Mouse (Mus musculus) thymus, adult 2 months (tissue): ENCODE data around the gene BC055324. TPM values are rescaled to one million over a fixed set of nuclear protein-coding genes. Genes with fewer than 3 reads are reported as not detected.
A peak's percentile ranks its signal among the peaks of the same experiment; 100 is the strongest.

Source experiments
- DNase-seq: peaks from one replicate; pipeline ENCODE4 v3.0.0; 2021
- H3K27ac ChIP-seq: fragments of 200-500 bp; 2 replicates; pipeline ENCODE4 v1.5.1; 2012; ENCODE audit warnings: low read length, control low read depth; ENCODE audit not compliant: control insufficient read depth, insufficient read depth
- H3K27me3 ChIP-seq: fragments of 200-500 bp; 2 replicates; pipeline ENCODE4 v1.6.1; 2012; ENCODE audit warnings: mild to moderate bottlenecking, low read length, moderate library complexity, mixed read lengths; ENCODE audit not compliant: control insufficient read depth, insufficient read depth
- H3K36me3 ChIP-seq: fragments of 200-500 bp; 2 replicates; pipeline ENCODE4 v1.6.1; 2012; ENCODE audit warnings: mild to moderate bottlenecking, low read length, moderate library complexity; ENCODE audit not compliant: control insufficient read depth, insufficient read depth
- H3K4me1 ChIP-seq: fragments of 200-500 bp; replicated peaks from 2 replicates; pipeline ENCODE4 v1.6.1; 2012; ENCODE audit warnings: low read length; ENCODE audit not compliant: control insufficient read depth, insufficient read depth
- H3K4me3 ChIP-seq: fragments of 200-500 bp; 2 replicates; pipeline ENCODE4 v1.5.1; 2012; ENCODE audit warnings: mild to moderate bottlenecking, low read length, control low read depth, moderate library complexity; ENCODE audit not compliant: control insufficient read depth, insufficient read depth
- CTCF ChIP-seq: fragments of 200-500 bp; IDR thresholded peaks from 2 replicates; pipeline ENCODE4 v1.5.1; 2012; ENCODE audit warnings: mild to moderate bottlenecking, control low read depth, low read length, moderate library complexity, borderline replicate concordance; ENCODE audit not compliant: control insufficient read depth, poor library complexity, insufficient read depth; ENCODE audit errors: extremely low read depth
- POLR2A ChIP-seq: fragments of 200-500 bp; IDR thresholded peaks from 2 replicates; pipeline ENCODE4 v1.6.1; 2012; ENCODE audit warnings: mild to moderate bottlenecking, low read length, control low read depth, moderate library complexity; ENCODE audit not compliant: control insufficient read depth, poor library complexity, insufficient read depth; ENCODE audit errors: extremely low read depth
- WGBS: fragments of 180-500 bp; shearing (Covaris S2); methylation state at CpG from one replicate; pipeline ENCODE4 v1.1.7; 2018; 5-methylcytosine and 5-hydroxymethylcytosine counted together
- polyA plus RNA-seq: library from polyadenylated mRNA; depleted of rRNA; stranded (reverse); fragments of >200 nt; gene quantifications from 2 replicates; pipeline ENCODE4 v1.2.3, GENCODE M21; 2012

Gene BC055324
- polyA plus RNA-seq, 1 experiment = 7.6 TPM

- Histone ChIP-seq H3K36me3 (peaks cover 1% of the 10 kb centered on the region), H3K4me1 (peaks cover 17% of the 10 kb centered on the region), H3K4me3 (peak within 1 kb of the TSS; percentile 99), H3K27me3 (no peaks in the 10 kb centered on the region), H3K27ac (peak within 1 kb of the TSS; percentile 86)
- TF ChIP-seq CTCF (no peak), POLR2A (no peak)
- DNase-seq = no peak
- WGBS = 82% methylated on average over 7 of the region's 7 CpGs
Observed at GRCm38 (mm10) chr1:163928846-163929245, 65.8 kb downstream of the BC055324 start, which contains the start of gene Scyl3. Gene Scyl3, plus strand, starts transcription at chr1:163929100.

- Histone ChIP-seq H3K36me3 (no peaks in the 10 kb centered on the region), H3K4me1 (peaks cover 3% of the 10 kb centered on the region), H3K27me3 (no peaks in the 10 kb centered on the region), H3K4me3 (no peak overlapping the region), H3K27ac (no peak overlapping the region)
- 95% methylated on average over 8 of the region's 8 CpGs for WGBS
- no peak for TF ChIP-seq CTCF
- no peak for TF ChIP-seq POLR2A
- no peak for DNase-seq
Observed at GRCm38 (mm10) chr1:163924093-163924492, 70.5 kb downstream of the BC055324 start.

- H3K36me3 ChIP-seq = no peaks in the 10 kb centered on the region
- H3K4me3 ChIP-seq = no peak overlapping the region
- H3K27me3 ChIP-seq = no peaks in the 10 kb centered on the region
- no peaks in the 10 kb centered on the region for H3K4me1 ChIP-seq
- DNase-seq = no peak
- no peak for TF ChIP-seq CTCF
- no peak for TF ChIP-seq POLR2A
- WGBS = 96% methylated on average over 5 of the region's 5 CpGs
- H3K27ac ChIP-seq = no peak overlapping the region
Observed at GRCm38 (mm10) chr1:163917349-163918160, 77.0 kb downstream of the BC055324 start.

- TF ChIP-seq CTCF (no peak), POLR2A (no peak)
- Histone ChIP-seq H3K4me3 (no peak overlapping the region), H3K36me3 (no peaks in the 10 kb centered on the region), H3K27me3 (no peaks in the 10 kb centered on the region), H3K27ac (no peak overlapping the region), H3K4me1 (no peaks in the 10 kb centered on the region)
- DNase-seq = no peak
- 94% methylated on average over 11 of the region's 11 CpGs for WGBS
Observed at GRCm38 (mm10) chr1:163911981-163912380, 82.6 kb downstream of the BC055324 start.

DNA sequence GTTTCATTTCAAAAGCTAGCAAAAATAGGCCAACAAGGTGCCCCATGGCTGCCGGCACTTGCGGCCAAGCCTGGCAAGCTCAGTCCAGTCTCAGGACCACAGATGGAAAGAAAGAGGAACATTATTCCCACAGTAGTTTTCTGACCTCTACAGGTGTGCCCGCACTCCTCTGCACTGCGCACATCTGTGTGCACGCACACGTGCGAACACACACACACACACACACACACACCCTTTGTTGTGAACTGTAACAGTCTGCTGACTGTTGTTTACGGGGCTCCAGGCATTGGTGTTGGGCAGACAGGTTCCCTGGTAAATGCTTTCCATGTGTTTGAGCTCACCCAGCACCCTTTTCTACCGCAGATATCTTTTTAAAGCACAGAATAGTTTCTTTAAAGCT is 83.8 kb downstream of the BC055324 start:
- WGBS = 94% methylated on average over 9 of the region's 9 CpGs
- TF ChIP-seq POLR2A (no peak), CTCF (no peak)
- Histone ChIP-seq H3K27me3 (no peaks in the 10 kb centered on the region), H3K4me3 (no peak overlapping the region), H3K4me1 (no peaks in the 10 kb centered on the region), H3K27ac (no peak overlapping the region), H3K36me3 (no peaks in the 10 kb centered on the region)
- DNase-seq = no peak

GRCm38 (mm10) chr1:163910343-163910742 is 84.3 kb downstream of the BC055324 start:
- no peak for TF ChIP-seq CTCF
- no peak for TF ChIP-seq POLR2A
- no peak overlapping the region for H3K27ac ChIP-seq
- no peak overlapping the region for H3K4me3 ChIP-seq
- no peaks in the 10 kb centered on the region for H3K36me3 ChIP-seq
- peak; percentile 22 for DNase-seq
- 8% methylated on average over 2 of the region's 2 CpGs for WGBS
- H3K4me1 ChIP-seq = no peaks in the 10 kb centered on the region
- H3K27me3 ChIP-seq = no peaks in the 10 kb centered on the region
